Mouse (Mus musculus) MEL (cell line): ENCODE measurements around the gene Otol1. TPM values are rescaled to one million over a fixed set of nuclear protein-coding genes. Genes with fewer than 3 reads are reported as not detected.

Experiments
- DNase-seq: peaks from one replicate; pipeline ENCODE4 v3.0.0; 2011; ENCODE audit warnings: low read depth, low spot score
- H3K27ac ChIP-seq: 2 replicates; pipeline ENCODE4 v1.5.1; 2012; ENCODE audit warnings: low read depth, mild to moderate bottlenecking, control low read depth, low read length, moderate library complexity; ENCODE audit not compliant: control insufficient read depth
- H3K27me3 ChIP-seq, 2 experiments: fragments of 150-350 bp in 1 of 2; sonication (generic) in 1 of 2; 2 replicates each; pipeline ENCODE4 v1.6.1; 2012; ENCODE audit warnings: low read length in 2 of 2, mild to moderate bottlenecking in 2 of 2, improper control_type of control experiment in 1 of 2, moderate library complexity in 1 of 2; ENCODE audit not compliant: insufficient read depth in 2 of 2, control insufficient read depth in 1 of 2
- H3K36me3 ChIP-seq, 2 experiments: 2 replicates each; pipeline ENCODE4 v1.6.1; 2012 to 2014; ENCODE audit warnings: low read length in 2 of 2, improper control_type of control experiment in 1 of 2, inconsistent platforms in 1 of 2, mild to moderate bottlenecking in 1 of 2; ENCODE audit not compliant: insufficient read depth in 2 of 2, control insufficient read depth in 1 of 2
- H3K4me1 ChIP-seq, 2 experiments: fragments of 150-350 bp in 1 of 2; sonication (generic) in 1 of 2; 2 replicates each; pipeline ENCODE4 v1.6.1; 2012; ENCODE audit warnings: low read length in 2 of 2, improper control_type of control experiment in 1 of 2, mild to moderate bottlenecking in 1 of 2; ENCODE audit not compliant: insufficient read depth in 2 of 2, control insufficient read depth in 1 of 2
- H3K4me3 ChIP-seq, 2 experiments: fragments of 150-350 bp in 1 of 2; sonication (generic) in 1 of 2; 2 replicates each; pipeline ENCODE4 v1.5.1; 2012; ENCODE audit warnings: low read depth in 2 of 2, low read length in 2 of 2, mild to moderate bottlenecking in 2 of 2, moderate library complexity in 2 of 2, control low read depth in 1 of 2, improper control_type of control experiment in 1 of 2; ENCODE audit not compliant: control insufficient read depth in 1 of 2, insufficient read depth in 1 of 2
- H3K79me2 ChIP-seq: 2 replicates; pipeline ENCODE4 v1.6.1; 2012; ENCODE audit warnings: mild to moderate bottlenecking, low read length, moderate library complexity; ENCODE audit not compliant: control insufficient read depth, poor library complexity, insufficient read depth
- H3K9ac ChIP-seq: 2 replicates; pipeline ENCODE4 v1.6.1; 2012; ENCODE audit warnings: low read depth, mild to moderate bottlenecking, control low read depth, low read length, moderate library complexity; ENCODE audit not compliant: control insufficient read depth, poor library complexity, severe bottlenecking
- H3K9me3 ChIP-seq: fragments of 150-350 bp; sonication (generic); replicated peaks from 2 replicates; pipeline ENCODE4 v1.6.1; 2012; ENCODE audit warnings: mild to moderate bottlenecking, low read length, improper control_type of control experiment, moderate library complexity; ENCODE audit not compliant: insufficient read depth
- BHLHE40 ChIP-seq: IDR thresholded peaks from 2 replicates; pipeline ENCODE4 v1.6.1; 2012; ENCODE audit warnings: low read depth, mild to moderate bottlenecking, inconsistent platforms, low read length, improper control_type of control experiment, borderline replicate concordance
- CHD1 ChIP-seq: IDR thresholded peaks from 2 replicates; pipeline ENCODE4 v1.6.1; 2012; ENCODE audit warnings: low read depth, mild to moderate bottlenecking, inconsistent platforms, low read length, improper control_type of control experiment
- CHD2 ChIP-seq: IDR thresholded peaks from 2 replicates; pipeline ENCODE4 v1.6.1; 2011; ENCODE audit warnings: low read length, improper control_type of control experiment
- ELF1 ChIP-seq: IDR thresholded peaks from 2 replicates; pipeline ENCODE4 v1.6.1; 2014; ENCODE audit warnings: low read depth, mild to moderate bottlenecking, inconsistent platforms, low read length, improper control_type of control experiment, moderate library complexity
- EP300 ChIP-seq, 2 experiments: IDR thresholded peaks; 2 replicates each; pipeline ENCODE4 v1.6.1; 2011; ENCODE audit warnings: improper control_type of control experiment in 2 of 2, low read length in 2 of 2, low read depth in 1 of 2, mild to moderate bottlenecking in 1 of 2
- ETS1 ChIP-seq: IDR thresholded peaks from 2 replicates; pipeline ENCODE4 v1.6.1; 2012; ENCODE audit warnings: low read depth, mild to moderate bottlenecking, inconsistent platforms, low read length, improper control_type of control experiment, moderate library complexity
- GABPA ChIP-seq: IDR thresholded peaks from 2 replicates; pipeline ENCODE4 v1.6.1; 2012; ENCODE audit warnings: low read depth, mild to moderate bottlenecking, inconsistent platforms, low read length, improper control_type of control experiment, moderate library complexity
- HCFC1 ChIP-seq: IDR thresholded peaks from 2 replicates; pipeline ENCODE4 v1.6.1; 2012; ENCODE audit warnings: low read depth, mild to moderate bottlenecking, inconsistent platforms, low read length, improper control_type of control experiment, moderate library complexity
- JUND ChIP-seq: IDR thresholded peaks from 2 replicates; pipeline ENCODE4 v1.6.1; 2011; ENCODE audit warnings: low read depth, mild to moderate bottlenecking, improper control_type of control experiment, low read length
- MAX ChIP-seq: IDR thresholded peaks from 2 replicates; pipeline ENCODE4 v1.6.1; 2011; ENCODE audit warnings: low read length, improper control_type of control experiment
- MEF2A ChIP-seq: IDR thresholded peaks from 2 replicates; pipeline ENCODE4 v1.6.1; 2014; ENCODE audit warnings: low read depth, mild to moderate bottlenecking, inconsistent platforms, low read length, improper control_type of control experiment; ENCODE audit not compliant: poor library complexity, insufficient replicate concordance, severe bottlenecking; ENCODE audit errors: extremely low read depth
- MXI1 ChIP-seq: IDR thresholded peaks from 2 replicates; pipeline ENCODE4 v1.6.1; 2011; ENCODE audit warnings: mild to moderate bottlenecking, low read depth, low read length, improper control_type of control experiment
- MYB ChIP-seq: IDR thresholded peaks from 2 replicates; pipeline ENCODE4 v1.6.1; 2011; ENCODE audit warnings: mild to moderate bottlenecking, low read depth, low read length, improper control_type of control experiment
- MYC ChIP-seq: IDR thresholded peaks from 2 replicates; pipeline ENCODE4 v1.6.1; 2011; ENCODE audit warnings: low read depth, mild to moderate bottlenecking, low read length, improper control_type of control experiment, moderate library complexity
- NELFE ChIP-seq: IDR thresholded peaks from 2 replicates; pipeline ENCODE4 v1.6.1; 2011; ENCODE audit warnings: low read depth, low read length, improper control_type of control experiment
- POLR2A ChIP-seq, 2 experiments: IDR thresholded peaks; 2 replicates each; pipeline ENCODE4 v1.6.1; 2011 to 2012; ENCODE audit warnings: low read length in 2 of 2, mild to moderate bottlenecking in 2 of 2, control low read depth in 1 of 2, improper control_type of control experiment in 1 of 2, low read depth in 1 of 2, moderate library complexity in 1 of 2; ENCODE audit not compliant: control insufficient read depth in 1 of 2, insufficient read depth in 1 of 2, poor library complexity in 1 of 2
- POLR2AphosphoS2 ChIP-seq: IDR thresholded peaks from 2 replicates; pipeline ENCODE4 v1.6.1; 2011; ENCODE audit warnings: low read length, improper control_type of control experiment
- RCOR1 ChIP-seq: IDR thresholded peaks from 2 replicates; pipeline ENCODE4 v1.6.1; 2012; ENCODE audit warnings: low read depth, mild to moderate bottlenecking, inconsistent platforms, low read length, improper control_type of control experiment
- SIN3A ChIP-seq: IDR thresholded peaks from 2 replicates; pipeline ENCODE4 v1.6.1; 2012; ENCODE audit warnings: low read length, improper control_type of control experiment, inconsistent platforms
- TAL1 ChIP-seq: IDR thresholded peaks from 2 replicates; pipeline ENCODE4 v1.6.1; 2012; ENCODE audit warnings: mild to moderate bottlenecking, inconsistent platforms, low read length, moderate library complexity, mixed read lengths
- UBTF ChIP-seq: IDR thresholded peaks from 2 replicates; pipeline ENCODE4 v1.6.1; 2012; ENCODE audit warnings: low read depth, mild to moderate bottlenecking, inconsistent platforms, low read length, improper control_type of control experiment, moderate library complexity, borderline replicate concordance; ENCODE audit not compliant: insufficient read depth
- USF1 ChIP-seq: IDR thresholded peaks from 2 replicates; pipeline ENCODE4 v1.6.1; 2014; ENCODE audit warnings: low read depth, mild to moderate bottlenecking, inconsistent platforms, low read length, improper control_type of control experiment, moderate library complexity
- USF2 ChIP-seq, 2 experiments: IDR thresholded peaks; 2 replicates each; pipeline ENCODE4 v1.6.1; 2011 to 2012; ENCODE audit warnings: improper control_type of control experiment in 2 of 2, low read length in 2 of 2, borderline replicate concordance in 1 of 2, inconsistent platforms in 1 of 2, low read depth in 1 of 2, mild to moderate bottlenecking in 1 of 2; ENCODE audit not compliant: insufficient read depth in 1 of 2
- ZC3H11A ChIP-seq: IDR thresholded peaks from 2 replicates; pipeline ENCODE4 v1.6.1; 2012; ENCODE audit warnings: low read depth, mild to moderate bottlenecking, inconsistent platforms, low read length, improper control_type of control experiment
- ZKSCAN1 ChIP-seq: IDR thresholded peaks from 2 replicates; pipeline ENCODE4 v1.6.1; 2012; ENCODE audit warnings: low read depth, mild to moderate bottlenecking, inconsistent platforms, low read length, improper control_type of control experiment, moderate library complexity
- polyA plus RNA-seq, 2 experiments: library from polyadenylated mRNA; stranded (reverse) in 1 of 2; unstranded in 1 of 2; fragments of >175 nt in 1 of 2; fragments of >200 nt in 1 of 2; gene quantifications; 2 replicates each; pipeline versions ENCODE4 v1.2.1 to v1.2.4; 2012; ENCODE audit warnings: low replicate concordance in 2 of 2, low read depth in 1 of 2; ENCODE audit not compliant: insufficient read length in 2 of 2, insufficient read depth in 1 of 2, missing spikeins in 1 of 2
- total RNA-seq: library from RNA; depleted of rRNA; stranded (reverse); fragments of 300-350 nt; gene quantifications from 2 replicates; pipeline ENCODE4 v1.2.3, GENCODE M21; 2012

The Otol1 gene
- total and polyA plus RNA-seq, 3 experiments: not detected

DNA sequence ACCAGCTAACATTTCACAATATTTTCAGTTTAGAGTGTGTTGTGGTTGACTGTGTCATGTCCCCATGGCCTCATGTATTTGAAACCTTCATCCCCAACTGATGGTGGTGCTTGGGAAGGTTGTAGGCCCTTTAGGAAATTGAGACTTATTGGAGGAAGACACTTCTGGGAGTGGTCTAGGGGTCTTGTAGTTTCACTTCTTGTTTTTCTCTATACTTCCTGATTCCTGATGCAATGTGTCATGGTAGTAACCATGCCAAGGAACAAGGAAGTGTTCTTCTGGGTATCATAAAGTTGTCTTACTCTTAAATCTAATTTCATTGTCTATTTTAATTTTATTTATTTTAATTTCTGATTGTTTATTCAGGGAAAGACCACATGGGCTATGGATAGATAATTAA lies 29.3 kb upstream of the Otol1 start:
- H3K27me3 ChIP-seq: no peaks in the 10 kb centered on the region
- no peaks in the 10 kb centered on the region for H3K4me1 ChIP-seq
- DNase-seq: no peak
- TF ChIP-seq BHLHE40 (no peak), MYC (no peak), POLR2A (IDR thresholded peaks at IDR 0.05; ENCODE audit: control insufficient read depth in 1 of 2, insufficient read depth in 1 of 2, low read depth in 1 of 2, low read length in 2 of 2, poor library complexity in 1 of 2) (no peak), ZKSCAN1 (no peak), CHD2 (no peak), EP300 (IDR thresholded peaks at IDR 0.05; ENCODE audit: low read depth in 1 of 2, low read length in 2 of 2) (no peak), RCOR1 (no peak), GABPA (no peak)
- H3K79me2 ChIP-seq: no peaks in the 10 kb centered on the region
- no peaks in the 10 kb centered on the region for H3K9me3 ChIP-seq
- H3K4me3 ChIP-seq: no peak overlapping the region
- no peak overlapping the region for H3K27ac ChIP-seq
- no peaks in the 10 kb centered on the region for H3K36me3 ChIP-seq
- no peak overlapping the region for H3K9ac ChIP-seq

DNA sequence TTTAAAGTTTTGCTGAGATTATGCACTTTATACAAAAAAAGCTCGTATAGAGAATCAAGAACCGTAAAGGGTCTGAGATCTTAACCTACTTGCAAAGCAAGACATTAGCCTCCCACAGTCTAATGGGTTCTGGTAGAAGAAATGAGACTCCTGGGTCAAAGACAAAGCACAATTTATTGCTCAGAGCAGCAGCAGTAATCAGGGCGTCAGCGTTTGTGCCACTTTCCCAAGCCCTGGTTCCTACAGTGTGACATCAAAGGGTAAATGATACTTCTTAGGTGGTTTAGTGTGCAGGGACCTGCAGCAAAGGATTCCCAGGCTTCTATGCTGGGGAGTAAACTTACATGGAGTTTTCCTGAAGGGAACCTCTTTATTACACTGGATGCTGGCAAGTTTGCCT lies 13.6 kb upstream of the Otol1 start:
- no peak overlapping the region for H3K27ac ChIP-seq
- no peak for DNase-seq

DNA sequence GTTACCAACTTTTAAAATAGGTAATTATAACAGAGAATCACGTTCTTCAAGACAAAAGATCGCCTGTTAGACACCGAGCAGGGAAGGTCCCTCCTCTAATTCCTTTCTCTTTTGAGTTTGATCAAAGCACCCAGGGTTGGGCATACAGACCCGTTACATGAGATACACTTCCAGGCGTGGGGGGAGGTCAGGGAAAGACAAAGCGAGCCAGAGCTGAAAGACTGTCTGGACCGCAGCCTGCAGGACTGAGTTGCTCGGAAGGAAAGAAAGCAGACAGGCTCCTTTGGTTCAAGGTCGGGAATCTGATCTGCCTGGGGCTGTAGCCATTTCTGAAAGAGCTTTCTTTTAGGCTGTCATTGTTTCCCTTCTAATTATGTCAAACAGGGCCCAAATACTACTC lies 5.9 kb upstream of the Otol1 start:
- Histone ChIP-seq H3K9ac (no peak overlapping the region), H3K36me3 (no peaks in the 10 kb centered on the region), H3K4me3 (no peak overlapping the region), H3K27ac (no peak overlapping the region), H3K9me3 (no peaks in the 10 kb centered on the region), H3K79me2 (no peaks in the 10 kb centered on the region), H3K27me3 (no peaks in the 10 kb centered on the region), H3K4me1 (no peaks in the 10 kb centered on the region)
- TF ChIP-seq ETS1: no peak
- no peak for TF ChIP-seq TAL1
- no peak for TF ChIP-seq MAX
- no peak for TF ChIP-seq CHD1
- TF ChIP-seq ZKSCAN1: no peak
- TF ChIP-seq HCFC1: no peak
- DNase-seq: no peak

More for the DNA sequence above, 13.6 kb upstream of the Otol1 start:
- no peak overlapping the region for H3K4me3 ChIP-seq
- no peaks in the 10 kb centered on the region for H3K79me2 ChIP-seq
- no peaks in the 10 kb centered on the region for H3K36me3 ChIP-seq
- no peaks in the 10 kb centered on the region for H3K4me1 ChIP-seq
- H3K27me3 ChIP-seq: no peaks in the 10 kb centered on the region
- no peak overlapping the region for H3K9ac ChIP-seq
- TF ChIP-seq NELFE (no peak), JUND (no peak), POLR2A (IDR thresholded peaks at IDR 0.05; ENCODE audit: control insufficient read depth in 1 of 2, insufficient read depth in 1 of 2, low read depth in 1 of 2, low read length in 2 of 2, poor library complexity in 1 of 2) (no peak), USF1 (no peak), MXI1 (no peak), HCFC1 (no peak), MYB (no peak), SIN3A (no peak), USF2 (IDR thresholded peaks at IDR 0.05; ENCODE audit: borderline replicate concordance in 1 of 2, insufficient read depth in 1 of 2, low read depth in 1 of 2, low read length in 2 of 2) (no peak), ZC3H11A (no peak), ELF1 (no peak), POLR2AphosphoS2 (no peak), UBTF (no peak), EP300 (IDR thresholded peaks at IDR 0.05; ENCODE audit: low read depth in 1 of 2, low read length in 2 of 2) (no peak), MEF2A (no peak)
- H3K9me3 ChIP-seq: no peaks in the 10 kb centered on the region
